Mouse (Mus musculus) lung, embryonic 14.5 days (tissue): ENCODE results near the gene Hoxd13. TPM values are rescaled to one million over a fixed set of nuclear protein-coding genes. Genes with fewer than 3 reads are reported as not detected.

Experiments
- ATAC-seq: fragments of 200-750 bp; cut with Nextera tagmentation; 2 replicates; pipeline ENCODE4 v1.8.0; 2017; ENCODE audit warnings: mild to moderate bottlenecking, moderate TSS enrichment, moderate library complexity; ENCODE audit not compliant: insufficient read depth
- DNase-seq: peaks from one replicate; pipeline ENCODE4 v3.0.0-alpha.2; 2015
- H3K27ac ChIP-seq: fragments of 300-500 bp; sonication (generic); 2 replicates; pipeline ENCODE4 v1.5.1; 2014; ENCODE audit warnings: low read depth, mild to moderate bottlenecking, moderate library complexity
- H3K27me3 ChIP-seq: fragments of 300-500 bp; sonication (generic); 2 replicates; pipeline ENCODE4 v1.6.1; 2014; ENCODE audit warnings: low read length, control low read depth; ENCODE audit not compliant: insufficient read depth
- H3K36me3 ChIP-seq: fragments of 300-500 bp; sonication (generic); 2 replicates; pipeline ENCODE4 v1.6.1; 2014; ENCODE audit warnings: control low read depth; ENCODE audit not compliant: insufficient read depth
- H3K4me1 ChIP-seq: fragments of 300-500 bp; sonication (generic); 2 replicates; pipeline ENCODE4 v1.6.1; 2014; ENCODE audit warnings: antibody characterized with exemption, control low read depth; ENCODE audit not compliant: insufficient read depth
- H3K4me2 ChIP-seq: fragments of 300-500 bp; sonication (generic); 2 replicates; pipeline ENCODE4 v1.6.1; 2014; ENCODE audit warnings: mild to moderate bottlenecking
- H3K4me3 ChIP-seq: fragments of 300-500 bp; sonication (generic); 2 replicates; pipeline ENCODE4 v1.5.1; 2014; ENCODE audit warnings: low read depth, low read length
- H3K9ac ChIP-seq: fragments of 300-500 bp; sonication (generic); 2 replicates; pipeline ENCODE4 v1.6.1; 2014
- H3K9me3 ChIP-seq: fragments of 300-500 bp; sonication (generic); 2 replicates; pipeline ENCODE4 v1.6.1; 2016; ENCODE audit warnings: low read depth, low read length, control low read depth
- CTCF ChIP-seq: IDR thresholded peaks from 2 replicates; pipeline ENCODE4 v1.5.1; 2016; ENCODE audit warnings: antibody characterized with exemption, low read depth
- WGBS: fragments of 180-500 bp; shearing (Covaris S2); extraction: QIAGEN DNeasy Blood & Tissue Kit; methylation state at CpG from one replicate; pipeline ENCODE4 v1.1.7; 2014; 5-methylcytosine and 5-hydroxymethylcytosine counted together
- microRNA-seq: library from miRNA; unstranded; fragments of <30 nt; microRNA quantifications from one replicate; pipeline ENCODE4, GENCODE M21; 2016; ENCODE audit warnings: borderline number of aligned reads
- polyA plus RNA-seq: library from polyadenylated mRNA; unstranded; fragments of >200 nt; fragmentation: Nextera tagmentation; extraction: Ambion mirVana; gene quantifications from 2 replicates; pipeline ENCODE4 v1.2.1, GENCODE M21; 2014

Gene Hoxd13
- polyA plus RNA-seq, 1 experiment from 2014 or later: not detected

DNA sequence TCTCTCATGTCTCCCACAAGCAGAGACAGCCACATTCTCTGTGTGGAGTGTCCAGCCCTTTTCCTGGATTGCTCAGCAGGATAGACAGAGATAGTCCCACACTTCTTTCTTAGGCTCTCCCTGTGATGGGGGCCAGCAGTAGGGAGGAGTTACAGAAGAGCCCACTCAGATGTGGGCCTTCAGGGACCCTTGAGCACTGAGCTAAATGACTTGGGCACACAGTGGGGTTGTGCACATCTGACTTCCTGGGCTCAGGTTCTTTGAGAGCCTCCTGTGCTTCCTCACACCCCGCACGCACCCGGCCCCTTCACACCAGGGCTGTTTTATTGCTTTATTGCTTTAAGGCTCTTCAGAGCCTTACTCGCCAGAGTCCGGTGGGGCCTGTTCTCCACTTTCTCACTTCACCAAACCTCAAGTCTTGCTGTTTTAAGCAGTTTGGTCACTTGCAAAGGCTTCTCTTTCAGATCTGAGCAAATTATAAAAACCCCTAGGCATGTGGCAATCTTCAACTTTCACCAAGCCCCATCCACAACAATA is 52.9 kb downstream of the Hoxd13 start:
- 13% methylated on average over 5 of the region's 5 CpGs for WGBS
- no peaks in the 10 kb centered on the region for H3K9me3 ChIP-seq
- no peaks in the 10 kb centered on the region for H3K4me1 ChIP-seq
- no peaks in the 10 kb centered on the region for H3K36me3 ChIP-seq
- no peak overlapping the region for H3K27ac ChIP-seq
- no peak overlapping the region for H3K9ac ChIP-seq
- TF ChIP-seq CTCF: no peak
- ATAC-seq: no peak
- no peak for DNase-seq
- peaks cover 96% of the 10 kb centered on the region for H3K27me3 ChIP-seq
- H3K4me3 ChIP-seq: no peak overlapping the region
- H3K4me2 ChIP-seq: no peak overlapping the region

Small RNA genes within 50 kb of the gene (microRNA-seq; reads per million reads assigned to microRNA genes)
- not detected for gene Gm44463

Other genes starting within 250 kb of the Hoxd13 start
- gene Lnpk, start 88.9 kb upstream of the Hoxd13 start, polyA plus RNA-seq: 28.6 and 30.4 TPM in 2 replicates
- gene Evx2, start 8.8 kb upstream of the Hoxd13 start, polyA plus RNA-seq: not detected in 2 replicates
- not detected in 2 replicates for gene Hoxd12, start 6.7 kb downstream of the Hoxd13 start, polyA plus RNA-seq
- not detected in 2 replicates for gene Hoxd11, start 11.2 kb downstream of the Hoxd13 start, polyA plus RNA-seq
- gene Hoxd10, start 23.6 kb downstream of the Hoxd13 start, polyA plus RNA-seq: 0.14 TPM in 1 of 2 replicates, not detected in the other
- 0.13 TPM in 1 of 2 replicates, not detected in the other for gene Hoxd9, start 29.4 kb downstream of the Hoxd13 start, polyA plus RNA-seq
- 0.27 and 0.29 TPM in 2 replicates for gene Hoxd8, start 36.3 kb downstream of the Hoxd13 start, polyA plus RNA-seq
- not detected in 2 replicates for gene Hoxd3, start 43.6 kb downstream of the Hoxd13 start, polyA plus RNA-seq
- not detected in 2 replicates for gene Hoxd4, start 43.6 kb downstream of the Hoxd13 start, polyA plus RNA-seq
- not detected in 2 replicates for gene Gm28230, start 58.4 kb downstream of the Hoxd13 start, polyA plus RNA-seq
- 0.09 TPM in 1 of 2 replicates, not detected in the other for gene Hoxd1, start 94.7 kb downstream of the Hoxd13 start, polyA plus RNA-seq
- gene Mtx2, start 157.5 kb downstream of the Hoxd13 start, polyA plus RNA-seq: 122 and 125 TPM in 2 replicates